27 mouse cellular contexts compared by ENCODE assay signal in the genomic region with DNA sequence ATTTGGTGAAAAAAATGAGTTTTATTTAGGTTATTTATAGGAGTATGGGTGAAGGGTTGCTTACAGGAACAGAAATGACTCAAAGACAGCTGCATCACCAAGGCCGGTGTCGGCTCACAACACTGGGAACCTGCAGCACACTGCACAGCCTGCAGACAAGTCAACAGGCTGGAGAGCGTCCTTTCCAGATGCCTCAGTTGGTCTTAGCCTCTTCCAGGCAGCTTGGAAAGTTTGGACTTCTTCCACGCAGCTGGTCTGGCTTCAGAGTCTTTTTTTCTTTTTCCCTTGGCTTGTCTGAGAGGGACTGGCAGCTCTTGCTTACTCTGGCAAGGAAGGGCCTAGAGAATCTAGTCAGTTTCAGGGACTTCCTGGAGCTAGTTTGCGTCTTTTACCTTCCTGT. TPM values are rescaled to one million over a fixed set of nuclear protein-coding genes. Genes with fewer than 3 reads are reported as not detected.
DNase-seq lines count a peak whose midpoint lies in the region; TF ChIP-seq lines count a peak whose summit lies in the region.
"Had no signal": no experiment of that assay in that cellular context is flagged by ENCODE, and none has a peak within 500 bp of the region (broad histone marks: within the 10 kb centered on the region; RNA-seq: fewer than 3 reads in every experiment).

No protein-coding gene starts in this region.

- no peak for TF ChIP-seq CTCF in gastrocnemius, adult 2 months (IDR thresholded peaks at IDR 0.05)
- no peak for TF ChIP-seq CTCF in brain, embryonic 14.5 days (IDR thresholded peaks at IDR 0.05; ENCODE audit: borderline replicate concordance, extremely low read depth, insufficient read depth, insufficient read length)

- no peak overlapping the region for H3ac ChIP-seq in myocyte (ENCODE audit: control insufficient read depth, insufficient read length)

- H3K36me3 ChIP-seq in myocyte (ENCODE audit: control insufficient read depth, insufficient read depth): no peaks in the 10 kb centered on the region
- H3K36me3 ChIP-seq: embryonic facial prominence, embryonic 10.5 days; embryonic facial prominence, embryonic 13.5 days; forebrain, embryonic 12.5 days; forebrain, embryonic 15.5 days; G1E; heart, embryonic 12.5 days; heart, embryonic 15.5 days had no signal

- no peak for TF ChIP-seq POLR2A in brain, embryonic 14.5 days (IDR thresholded peaks at IDR 0.05; ENCODE audit: borderline replicate concordance, extremely low read depth, insufficient read depth, insufficient read length, poor library complexity, severe bottlenecking)
- no peak for TF ChIP-seq POLR2A in myocyte (IDR thresholded peaks at IDR 0.05; ENCODE audit: insufficient read length, low read depth)

- no peaks in the 10 kb centered on the region for H3K27me3 ChIP-seq in myocyte (ENCODE audit: control insufficient read depth, insufficient read depth, insufficient read length)
- H3K27me3 ChIP-seq: forebrain, embryonic 12.5 days; forebrain, embryonic 15.5 days; heart, embryonic 12.5 days had no signal

- H3K27ac ChIP-seq in gastrocnemius, adult 2 months: peak overlapping the region; percentile 43; the same call in 1 of the 2 replicates
- H3K27ac ChIP-seq: embryonic facial prominence, embryonic 10.5 days; embryonic facial prominence, embryonic 13.5 days; forebrain, embryonic 12.5 days; forebrain, embryonic 15.5 days; heart, embryonic 15.5 days; hindbrain, embryonic 14.5 days; hindbrain, postnatal 0 days had no signal

- intact Hi-C loops in gastrocnemius, adult 2 months (cut with DNase I): no loop called here

- DNase-seq in gastrocnemius, adult 2 months: peak; percentile 60
- DNase-seq in gastrocnemius, adult 18-20 months (ENCODE audit: low spot score): no peak
- DNase-seq in NIH3T3 (ENCODE audit: low read depth): peak; percentile 35
- DNase-seq in brain, embryonic 14.5 days (ENCODE audit: low read depth): peak; percentile 52
- DNase-seq in adrenal gland, adult 18-20 months (ENCODE audit: low spot score in 2 of 2): no peak
- no peak for DNase-seq in layer of hippocampus, postnatal 10 days (ENCODE audit: low spot score in 2 of 2)
- DNase-seq: adrenal gland, postnatal 10 days; adrenal gland, postnatal 36 days; B cell, adult 2 months; cerebellum, adult 11-12 months; cerebellum, adult 8-10 months; embryo, embryonic 11 days; heart, postnatal 10 days; heart, postnatal 4 days; kidney, adult 18-20 months had no signal

- H3K4me3 ChIP-seq in gastrocnemius, adult 2 months: no peak overlapping the region
- H3K4me3 ChIP-seq in myocyte: no peak overlapping the region
- H3K4me3 ChIP-seq: embryonic facial prominence, embryonic 10.5 days; embryonic facial prominence, embryonic 13.5 days; erythroblast, embryonic 14.5 days; forebrain, embryonic 12.5 days; forebrain, embryonic 15.5 days; heart, embryonic 12.5 days; heart, embryonic 15.5 days had no signal

- no peak overlapping the region for H3K4me2 ChIP-seq in myocyte (ENCODE audit: low read depth)
- H3K4me2 ChIP-seq: embryonic facial prominence, embryonic 13.5 days; forebrain, embryonic 12.5 days; forebrain, embryonic 15.5 days; heart, embryonic 12.5 days; heart, embryonic 15.5 days; hindbrain, embryonic 14.5 days had no signal

- no peaks in the 10 kb centered on the region for H3K79me2 ChIP-seq in myocyte (ENCODE audit: control insufficient read depth, insufficient read depth)

TF ChIP-seq in myocyte, 11 proteins besides CTCF, POLR2A, EP300 and RAD21:
- no peak for TF ChIP-seq REST (IDR thresholded peaks at IDR 0.05; ENCODE audit: insufficient read depth, insufficient read length)
- TF ChIP-seq TCF3 (IDR thresholded peaks at IDR 0.05; ENCODE audit: insufficient read length, low read depth): no peak
- peak in 2 of 3 experiments; percentile 27 to 75 for TF ChIP-seq MYOG (IDR thresholded peaks at IDR 0.05; ENCODE audit: control insufficient read depth in 1 of 3, insufficient read depth in 1 of 3, insufficient read length in 2 of 3, low read depth in 2 of 3)
- peak; percentile 12 for TF ChIP-seq TCF12 (IDR thresholded peaks at IDR 0.05; ENCODE audit: insufficient read depth, poor library complexity, severe bottlenecking)
- TF ChIP-seq USF1 (IDR thresholded peaks at IDR 0.05; ENCODE audit: low read depth): no peak
- TF ChIP-seq POLR2AphosphoS2 (IDR thresholded peaks at IDR 0.05; ENCODE audit: insufficient read length, low read depth): no peak
- TF ChIP-seq CEBPB (IDR thresholded peaks at IDR 0.05; ENCODE audit: insufficient read depth, poor library complexity, severe bottlenecking): no peak
- TF ChIP-seq MAX (IDR thresholded peaks at IDR 0.05; ENCODE audit: low read depth): no peak
- TF ChIP-seq SRF (IDR thresholded peaks at IDR 0.05; ENCODE audit: control insufficient read depth, insufficient read length, low read depth): no peak
- TF ChIP-seq MYOD1 (IDR thresholded peaks at IDR 0.05; ENCODE audit: control insufficient read depth in 1 of 3, insufficient read length in 2 of 3, low read depth in 2 of 3): peak; percentile 9 to 64 (median 47)
- TF ChIP-seq E2F4 (IDR thresholded peaks at IDR 0.05; ENCODE audit: insufficient read depth): no peak

RNA-seq across cellular contexts. Expression of a gene that starts 18.4 kb away (rescaled TPM):
- total RNA-seq in gastrocnemius, adult 2 months (2021): 10 to 100 TPM; 46.1 to 52.4 TPM
- 10 to 100 TPM; 42.0 to 54.6 TPM for total RNA-seq in gastrocnemius, adult 18-20 months (2021)
- 59.9 and 142 TPM in 2 replicates for polyA plus RNA-seq in brain, embryonic 14.5 days (2012; rRNA removed)
- polyA plus RNA-seq in myocyte (2012; fragmentation: generic; extraction: Trizol): 34.0 TPM
- total RNA-seq in adrenal gland, adult 18-20 months (2021): 10 to 100 TPM in 1 of 2 experiments, 1 to 10 TPM in 1; 8.1 to 12.1 TPM
- total RNA-seq in layer of hippocampus, postnatal 10 days (2021): 100 to 1,000 TPM; 111 to 128 TPM
- polyA plus RNA-seq: erythroblast, embryonic 14.5 days; G1E; inflammation-experienced regulatory T-cells, adult 6 months had no signal

Comparison
In these comparisons a context has a peak if more than half of its experiments do, and no peak if none do; other contexts are left out.
1. DNase-seq: peak in gastrocnemius, adult 2 months (single experiment), NIH3T3 (single experiment) and brain, embryonic 14.5 days (single experiment); none in gastrocnemius, adult 18-20 months (single experiment), adrenal gland, adult 18-20 months (0 of 2) and layer of hippocampus, postnatal 10 days (0 of 2).